Mouse (Mus musculus) hindbrain, embryonic 12.5 days (tissue): Measurements from ENCODE around the gene Zbtb33. TPM values are rescaled to one million over a fixed set of nuclear protein-coding genes. Genes with fewer than 3 reads are reported as not detected.
"Not testable (repeated sequence)": the region's sequence is repeated elsewhere in the genome, so short reads cannot be mapped to it uniquely, and the experiment has no call there.

Source experiments
- ATAC-seq: fragments of 200-750 bp; cut with Nextera tagmentation; 2 replicates; pipeline ENCODE4 v1.8.0; 2017; ENCODE audit warnings: moderate TSS enrichment; ENCODE audit not compliant: low FRiP score
- H3K27ac ChIP-seq: fragments of 300-500 bp; sonication (generic); 2 replicates; pipeline ENCODE4 v1.5.1; 2016; ENCODE audit warnings: mild to moderate bottlenecking
- H3K27me3 ChIP-seq: fragments of 300-500 bp; sonication (generic); 2 replicates; pipeline ENCODE4 v1.6.1; 2016; ENCODE audit warnings: mild to moderate bottlenecking
- H3K36me3 ChIP-seq: fragments of 300-500 bp; sonication (generic); 2 replicates; pipeline ENCODE4 v1.6.1; 2016; ENCODE audit warnings: mild to moderate bottlenecking
- H3K4me1 ChIP-seq: fragments of 300-500 bp; sonication (generic); 2 replicates; pipeline ENCODE4 v1.6.1; 2016
- H3K4me2 ChIP-seq: fragments of 300-500 bp; sonication (generic); replicated peaks from 2 replicates; pipeline ENCODE4 v1.6.1; 2016; ENCODE audit warnings: mild to moderate bottlenecking
- H3K4me3 ChIP-seq: fragments of 300-500 bp; sonication (generic); 2 replicates; pipeline ENCODE4 v1.5.1; 2016; ENCODE audit warnings: mild to moderate bottlenecking
- H3K9ac ChIP-seq: fragments of 300-500 bp; sonication (generic); 2 replicates; pipeline ENCODE4 v1.6.1; 2016; ENCODE audit warnings: mild to moderate bottlenecking, moderate library complexity
- H3K9me3 ChIP-seq: fragments of 300-500 bp; sonication (generic); replicated peaks from 2 replicates; pipeline ENCODE4 v1.6.1; 2016; ENCODE audit warnings: mild to moderate bottlenecking
- WGBS: fragments of 180-500 bp; shearing (Covaris S2); methylation state at CpG from one replicate; pipeline ENCODE4 v1.1.7; 2016; 5-methylcytosine and 5-hydroxymethylcytosine counted together
- polyA plus RNA-seq: library from polyadenylated mRNA; unstranded; fragments of >200 nt; fragmentation: Nextera tagmentation; extraction: Ambion mirVana; gene quantifications from 2 replicates; pipeline ENCODE4 v1.2.1, GENCODE M21; 2016

The Zbtb33 gene
- polyA plus RNA-seq = 6.3 and 6.9 TPM in 2 replicates

DNA sequence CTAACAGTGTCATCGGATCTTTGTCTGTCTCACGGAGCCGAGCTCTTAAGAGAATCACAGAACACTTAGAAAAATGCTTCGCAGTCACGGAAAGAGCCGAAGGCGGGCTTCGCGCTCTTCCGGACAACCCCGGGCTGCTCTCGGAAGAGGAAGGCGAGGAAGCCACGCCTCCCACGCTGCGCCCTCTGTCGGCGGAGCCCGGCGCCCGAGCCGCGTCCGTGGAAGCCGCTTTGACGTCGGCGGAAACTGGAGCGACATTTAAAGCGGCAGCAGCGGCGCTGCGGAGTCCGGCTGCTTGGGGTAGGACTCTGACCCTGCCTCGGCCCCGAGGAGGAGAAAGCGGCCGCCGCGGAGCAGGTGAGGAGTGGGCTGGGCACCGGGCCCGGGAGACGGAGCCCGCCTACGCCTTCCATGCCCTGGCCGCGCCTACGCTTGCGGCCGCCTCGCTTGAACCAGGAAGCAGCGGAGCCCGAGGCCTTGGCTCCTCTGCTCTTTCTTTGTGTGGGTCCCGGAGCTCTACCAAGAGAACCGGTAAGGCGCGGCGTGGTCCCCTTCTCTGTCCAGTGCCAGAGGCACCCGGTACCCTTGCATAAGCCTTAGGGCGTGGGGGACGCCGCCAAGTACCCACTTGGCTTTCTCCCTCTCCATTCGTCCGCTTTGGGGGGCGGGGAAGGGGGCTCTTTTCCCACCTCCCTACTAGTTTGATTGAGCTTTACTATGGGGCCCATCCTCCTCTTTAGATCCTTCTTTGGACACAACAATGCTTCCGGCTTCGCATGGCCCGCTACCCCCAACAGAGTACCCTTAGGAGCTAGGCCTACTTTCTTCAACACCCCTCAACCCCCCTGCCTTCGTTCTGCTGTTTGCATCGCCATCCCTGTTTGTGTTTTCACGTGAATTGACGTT lies at the start of gene Zbtb33:
Gene Zbtb33, plus strand, starts transcription at position 242 of the 906 bp plus-strand sequence.
- Histone ChIP-seq H3K27me3 (no peaks in the 10 kb centered on the region), H3K36me3 (no peaks in the 10 kb centered on the region), H3K4me3 (peak within 1 kb of the TSS; percentile 65), H3K9me3 (no peaks in the 10 kb centered on the region; the same call in 1 of the 2 replicates), H3K4me2 (peak within 1 kb of the TSS; percentile 56), H3K27ac (peak within 1 kb of the TSS; percentile 80), H3K9ac (peak within 1 kb of the TSS; percentile 81), H3K4me1 (peaks cover 2% of the 10 kb centered on the region; the same call in 1 of the 2 replicates)
- ATAC-seq = peak; percentile 94
- 30% methylated on average over 65 of the region's 72 CpGs for WGBS

DNA sequence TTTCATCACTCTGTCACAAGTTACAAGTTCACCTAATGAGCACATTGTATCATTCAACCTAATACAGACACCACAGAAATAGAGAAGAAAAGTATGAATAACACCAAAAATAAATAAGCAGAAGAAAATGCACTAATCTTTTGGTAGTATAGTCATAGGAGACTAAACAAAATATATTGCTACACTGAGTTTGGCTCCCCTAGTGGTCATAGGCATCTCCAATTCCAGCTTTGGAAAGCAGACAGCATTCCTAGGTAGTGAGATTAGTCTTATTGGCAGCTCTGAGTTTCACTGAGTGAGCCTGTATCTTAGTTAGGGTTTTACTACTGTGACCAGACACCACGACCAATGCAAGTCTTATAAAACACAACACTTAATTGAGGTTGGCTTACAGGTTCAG lies 30.5 kb upstream of the Zbtb33 start:
- no peak overlapping the region for H3K4me2 ChIP-seq
- H3K9me3 ChIP-seq = no peaks in the 10 kb centered on the region
- no peaks in the 10 kb centered on the region for H3K27me3 ChIP-seq
- H3K4me3 ChIP-seq = no peak overlapping the region
- H3K27ac ChIP-seq = no peak overlapping the region
- WGBS = 65% methylated on average over 1 of the region's 1 CpGs
- no peaks in the 10 kb centered on the region for H3K36me3 ChIP-seq
- no peaks in the 10 kb centered on the region for H3K4me1 ChIP-seq
- H3K9ac ChIP-seq = no peak overlapping the region
- no peak for ATAC-seq

DNA sequence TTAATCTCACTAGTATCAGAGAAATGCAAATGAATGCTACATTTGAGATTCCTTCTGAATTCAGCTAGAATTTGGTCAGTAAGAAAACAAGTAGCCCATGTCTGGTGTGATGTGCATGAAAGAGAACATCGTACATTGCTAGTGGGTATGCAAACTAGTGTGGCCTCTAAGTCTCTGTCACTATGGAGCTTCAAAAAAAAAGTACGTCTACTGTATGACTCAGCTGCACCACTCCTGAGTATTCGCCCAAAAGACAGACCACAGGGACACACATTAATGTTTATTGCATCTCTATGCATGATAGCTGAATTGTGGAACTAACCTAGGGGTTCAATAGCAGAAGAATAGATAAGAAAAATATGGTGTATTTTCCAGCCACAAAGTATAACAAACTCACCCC lies 24.3 kb upstream of the Zbtb33 start:
- 82% methylated on average over 3 of the region's 3 CpGs for WGBS
- no peaks in the 10 kb centered on the region for H3K4me1 ChIP-seq
- no peak overlapping the region for H3K4me2 ChIP-seq
- H3K9me3 ChIP-seq = no peaks in the 10 kb centered on the region
- no peaks in the 10 kb centered on the region for H3K27me3 ChIP-seq
- no peak overlapping the region for H3K27ac ChIP-seq
- no peak overlapping the region for H3K9ac ChIP-seq
- H3K36me3 ChIP-seq = no peaks in the 10 kb centered on the region
- ATAC-seq = no peak
- no peak overlapping the region for H3K4me3 ChIP-seq

DNA sequence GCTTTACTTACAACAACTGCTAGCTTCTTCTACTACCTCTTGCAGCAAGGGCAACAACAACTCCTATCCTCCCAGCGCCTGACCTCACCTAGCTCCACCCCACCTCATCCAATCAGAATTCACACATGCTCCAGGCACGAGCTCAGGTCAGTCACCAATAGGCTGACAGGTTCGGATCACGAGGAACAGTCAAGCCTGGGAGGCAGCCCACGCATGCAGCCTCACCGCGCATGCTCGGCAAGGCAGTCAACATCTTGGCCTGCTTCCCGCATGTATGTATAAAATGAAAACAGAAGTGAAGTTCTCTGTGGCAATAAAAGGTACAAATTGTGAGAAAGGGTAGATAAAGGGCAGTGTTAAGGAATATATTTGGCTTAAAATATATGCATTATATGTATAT lies 23.5 kb upstream of the Zbtb33 start:
- Histone ChIP-seq H3K27me3 (no peaks in the 10 kb centered on the region), H3K36me3 (no peaks in the 10 kb centered on the region), H3K4me3 (no peak overlapping the region), H3K4me1 (no peaks in the 10 kb centered on the region), H3K4me2 (no peak overlapping the region), H3K9ac (no peak overlapping the region), H3K9me3 (no peaks in the 10 kb centered on the region), H3K27ac (no peak overlapping the region)
- ATAC-seq = no peak
- WGBS = 82% methylated on average over 9 of the region's 9 CpGs

DNA sequence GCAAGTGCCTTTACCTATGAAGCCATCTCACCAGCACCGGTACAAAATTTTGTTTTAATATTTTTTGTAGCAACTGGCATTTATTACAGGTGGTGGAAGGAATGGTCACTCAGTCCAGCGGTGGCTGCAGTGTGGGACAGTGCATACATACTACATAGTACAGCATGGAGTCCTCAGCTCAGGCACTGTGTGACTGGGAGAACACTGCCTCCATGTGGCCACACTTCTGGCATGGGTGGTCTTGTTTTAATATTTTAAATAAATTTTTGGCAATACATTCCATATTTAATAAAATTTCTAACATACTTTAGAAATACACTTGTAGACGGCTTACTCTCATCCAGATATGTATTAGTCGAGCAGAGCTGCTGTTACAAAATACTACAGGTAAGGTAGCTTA lies 23.0 kb upstream of the Zbtb33 start:
- H3K27ac ChIP-seq = no peak overlapping the region
- 76% methylated on average over 4 of the region's 4 CpGs for WGBS
- no peak overlapping the region for H3K4me3 ChIP-seq
- H3K27me3 ChIP-seq = no peaks in the 10 kb centered on the region
- no peak overlapping the region for H3K4me2 ChIP-seq
- H3K9ac ChIP-seq = no peak overlapping the region
- no peaks in the 10 kb centered on the region for H3K36me3 ChIP-seq
- no peaks in the 10 kb centered on the region for H3K9me3 ChIP-seq
- ATAC-seq = no peak
- H3K4me1 ChIP-seq = no peaks in the 10 kb centered on the region

DNA sequence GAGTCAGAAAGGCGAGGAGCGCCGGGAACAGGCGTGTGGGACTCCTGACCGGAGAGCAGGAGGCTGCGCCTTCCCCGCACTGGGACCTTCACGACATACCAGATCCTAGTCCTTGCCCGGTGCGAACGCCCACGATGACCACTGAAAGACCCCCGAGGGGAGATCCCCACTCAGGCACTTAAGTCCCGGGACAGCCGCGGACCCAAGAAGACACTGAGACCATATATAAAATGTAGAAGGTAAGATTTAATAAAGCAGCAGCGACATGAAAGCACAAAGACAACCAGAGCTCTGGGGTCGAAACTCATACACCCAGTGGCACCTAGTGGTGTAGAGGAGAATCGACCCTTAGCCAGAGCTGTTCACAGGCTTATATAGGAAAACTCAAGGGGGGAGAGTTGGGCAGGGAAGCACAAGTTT lies 9.7 kb upstream of the Zbtb33 start:
- not testable (repeated sequence) for H3K27ac ChIP-seq, H3K36me3 ChIP-seq, H3K4me1 ChIP-seq, H3K9me3 ChIP-seq, H3K27me3 ChIP-seq
- Histone ChIP-seq H3K9ac (0 out of 2 replicates have a peak overlapping the region, but pooled peaks have one; percentile 23), H3K4me2 (peak overlapping the region; percentile 34), H3K4me3 (peak overlapping the region; percentile 25)
- 28% methylated on average over 19 of the region's 19 CpGs for WGBS
- ATAC-seq = peak; percentile 77

DNA sequence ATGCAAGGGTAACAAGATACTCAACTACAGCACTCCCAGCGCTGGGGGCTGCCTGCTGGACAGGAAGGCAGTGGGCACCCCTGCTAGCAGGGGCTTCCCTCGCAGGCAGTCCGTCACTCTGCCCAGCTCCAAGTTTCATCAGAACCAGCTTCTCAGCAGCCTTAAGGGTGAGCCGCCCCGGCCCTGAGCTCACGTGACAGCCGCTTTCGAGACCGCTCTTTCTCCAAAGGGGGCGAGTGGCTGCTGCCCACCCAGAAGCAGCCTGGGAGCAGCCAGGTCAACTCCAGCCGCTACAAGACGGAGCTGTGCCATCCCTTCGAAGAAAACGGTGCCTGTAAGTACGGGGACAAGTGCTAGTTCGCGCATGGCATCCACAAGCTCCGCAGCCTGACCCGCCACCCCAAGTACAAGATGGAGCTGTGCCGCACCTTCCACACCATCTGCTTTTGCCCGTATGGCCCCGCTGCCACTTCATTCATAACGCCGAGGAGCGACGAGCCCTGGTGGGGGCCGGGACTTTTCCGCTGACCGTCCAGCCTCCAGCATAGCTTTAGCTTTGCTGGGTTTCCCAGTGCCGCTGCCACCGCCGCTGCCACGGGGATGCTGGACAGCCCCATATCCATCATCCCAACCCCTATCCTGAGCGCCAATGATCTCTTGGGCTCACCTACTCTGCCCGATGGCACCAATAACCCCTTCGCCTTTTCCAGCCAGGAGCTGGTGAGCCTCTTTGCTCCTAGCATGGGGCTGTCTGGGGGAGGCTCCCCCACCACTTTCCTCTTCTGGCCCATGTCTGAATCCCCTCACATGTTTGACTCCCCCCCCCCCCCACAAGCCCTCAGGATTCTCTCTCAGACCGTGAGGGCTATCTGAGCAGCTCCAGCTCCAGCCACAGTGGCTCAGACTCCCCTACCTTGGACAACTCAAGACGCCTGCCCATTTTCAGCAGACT lies 8.7 kb upstream of the Zbtb33 start:
- H3K9ac ChIP-seq = peak overlapping the region; percentile 43; the same call in 1 of the 2 replicates
- ATAC-seq = peak; percentile 73
- 34% methylated on average over 37 of the region's 38 CpGs for WGBS
- no peaks in the 10 kb centered on the region for H3K4me1 ChIP-seq
- no peaks in the 10 kb centered on the region for H3K27me3 ChIP-seq
- H3K4me3 ChIP-seq = peak overlapping the region; percentile 37
- H3K27ac ChIP-seq = no peak overlapping the region
- peaks cover 4% of the 10 kb centered on the region for H3K9me3 ChIP-seq
- peak overlapping the region; percentile 67 for H3K4me2 ChIP-seq
- no peaks in the 10 kb centered on the region for H3K36me3 ChIP-seq

DNA sequence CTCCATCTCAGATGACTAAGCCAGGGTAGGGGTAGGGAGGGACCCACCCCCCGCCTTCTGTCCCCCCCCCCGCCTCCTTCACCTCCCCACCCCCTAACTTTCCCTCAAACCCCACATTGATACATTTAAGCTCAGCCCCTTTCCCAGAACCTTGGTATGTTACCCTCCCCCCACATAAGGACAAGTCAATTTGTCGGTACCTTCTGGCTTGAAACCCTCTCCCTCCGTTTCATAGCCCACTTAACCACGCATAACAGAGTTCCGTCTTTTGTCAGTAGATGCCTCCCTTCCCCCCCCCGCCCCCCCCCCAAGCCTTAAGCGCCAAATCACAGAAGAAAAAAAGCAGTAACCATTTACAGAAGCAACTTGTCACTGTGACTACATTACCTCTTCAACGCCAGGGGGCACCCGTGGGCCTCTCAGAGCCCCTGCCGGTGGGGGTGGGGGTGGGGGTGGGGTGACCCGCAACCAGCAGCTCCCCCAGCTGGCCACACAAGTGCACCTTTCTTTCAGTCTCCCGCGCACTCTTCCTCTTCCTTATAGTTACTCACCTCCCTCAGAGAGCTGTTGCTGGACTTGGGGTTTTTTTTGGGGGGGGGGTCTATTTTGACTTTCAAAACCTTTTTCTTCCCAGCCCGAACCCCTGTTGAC lies 7.9 kb upstream of the Zbtb33 start:
- Histone ChIP-seq H3K27me3 (no peaks in the 10 kb centered on the region), H3K9me3 (peaks cover 4% of the 10 kb centered on the region), H3K4me1 (no peaks in the 10 kb centered on the region), H3K27ac (no peak overlapping the region), H3K4me3 (peak overlapping the region; percentile 10; the same call in 1 of the 2 replicates), H3K9ac (no peak overlapping the region), H3K36me3 (no peaks in the 10 kb centered on the region), H3K4me2 (peak overlapping the region; percentile 67)
- peak; percentile 71 for ATAC-seq
- WGBS = 26% methylated on average over 7 of the region's 15 CpGs

DNA sequence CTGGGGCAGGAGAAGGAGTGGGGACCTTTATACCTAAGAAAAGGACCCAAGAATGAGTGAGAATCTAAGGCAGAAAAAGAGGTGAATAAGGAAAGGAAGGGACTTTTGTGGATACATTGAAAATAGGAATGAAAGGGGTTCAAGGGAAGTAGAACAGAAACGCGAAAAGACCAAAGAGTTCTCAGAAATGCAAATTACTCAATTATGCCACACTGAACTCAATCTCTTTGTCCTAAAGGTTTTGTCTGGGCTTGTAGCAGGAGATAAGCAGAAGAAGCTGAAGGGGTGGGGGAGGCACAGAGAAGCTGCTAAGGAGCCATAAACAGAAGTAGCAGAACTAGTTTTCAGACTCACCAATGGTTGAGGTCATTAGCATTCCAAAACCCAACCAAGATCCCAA lies 4.1 kb upstream of the Zbtb33 start:
- WGBS = 22% methylated on average over 2 of the region's 2 CpGs
- no peak overlapping the region for H3K4me2 ChIP-seq
- H3K27ac ChIP-seq = no peak overlapping the region
- ATAC-seq = no peak
- no peaks in the 10 kb centered on the region for H3K4me1 ChIP-seq
- H3K27me3 ChIP-seq = no peaks in the 10 kb centered on the region
- no peak overlapping the region for H3K4me3 ChIP-seq
- H3K9ac ChIP-seq = no peak overlapping the region
- no peaks in the 10 kb centered on the region for H3K36me3 ChIP-seq
- no peaks in the 10 kb centered on the region; the same call in 1 of the 2 replicates for H3K9me3 ChIP-seq

DNA sequence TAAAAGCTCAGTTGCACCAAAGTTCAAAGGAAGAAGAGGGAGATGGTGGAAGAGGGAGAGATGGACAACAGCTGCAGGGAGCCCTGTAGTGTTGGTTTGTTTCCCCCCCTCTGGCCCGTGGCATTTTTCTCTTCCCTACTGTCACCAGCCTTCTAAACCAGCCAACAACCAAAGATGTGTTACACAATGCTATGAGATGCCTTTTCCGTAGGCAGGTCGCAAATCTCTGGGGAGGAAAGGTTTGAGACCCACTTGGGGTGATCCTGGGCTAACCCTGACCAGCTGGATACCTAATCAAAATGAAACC lies 818 bp downstream of the Zbtb33 start:
- Histone ChIP-seq H3K36me3 (no peaks in the 10 kb centered on the region), H3K4me3 (peak overlapping the region; percentile 65), H3K4me1 (peaks cover 2% of the 10 kb centered on the region; the same call in 1 of the 2 replicates), H3K9me3 (no peaks in the 10 kb centered on the region; the same call in 1 of the 2 replicates), H3K4me2 (peak overlapping the region; percentile 56), H3K9ac (peak overlapping the region; percentile 81), H3K27me3 (no peaks in the 10 kb centered on the region), H3K27ac (peak overlapping the region; percentile 80)
- ATAC-seq = peak; percentile 45
- 20% methylated on average over 3 of the region's 3 CpGs for WGBS

DNA sequence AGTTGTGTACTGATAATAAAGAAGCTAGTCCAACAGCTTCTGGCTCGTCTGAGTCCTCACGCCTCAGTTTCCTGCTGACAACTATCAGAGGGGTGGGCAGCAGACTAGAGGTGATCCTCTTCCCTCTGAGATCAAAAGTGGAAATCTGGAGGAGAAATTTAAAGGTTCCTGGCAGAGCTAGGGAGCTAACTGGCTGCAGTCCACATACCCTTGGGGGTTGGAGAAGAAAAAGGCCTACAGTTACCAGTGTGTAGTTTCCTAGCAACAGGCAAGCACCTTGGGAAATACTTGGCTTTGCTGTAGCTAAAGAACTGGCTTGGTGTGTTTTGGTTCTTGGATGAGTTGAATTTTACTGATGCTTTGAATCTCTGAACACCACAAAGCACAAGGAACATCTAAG lies 12.2 kb downstream of the Zbtb33 start:
- WGBS = 66% methylated on average over 2 of the region's 2 CpGs
- Histone ChIP-seq H3K36me3 (no peaks in the 10 kb centered on the region), H3K4me3 (no peak overlapping the region), H3K4me1 (no peaks in the 10 kb centered on the region), H3K9me3 (no peaks in the 10 kb centered on the region), H3K27me3 (no peaks in the 10 kb centered on the region), H3K9ac (no peak overlapping the region), H3K27ac (no peak overlapping the region), H3K4me2 (no peak overlapping the region)
- no peak for ATAC-seq

DNA sequence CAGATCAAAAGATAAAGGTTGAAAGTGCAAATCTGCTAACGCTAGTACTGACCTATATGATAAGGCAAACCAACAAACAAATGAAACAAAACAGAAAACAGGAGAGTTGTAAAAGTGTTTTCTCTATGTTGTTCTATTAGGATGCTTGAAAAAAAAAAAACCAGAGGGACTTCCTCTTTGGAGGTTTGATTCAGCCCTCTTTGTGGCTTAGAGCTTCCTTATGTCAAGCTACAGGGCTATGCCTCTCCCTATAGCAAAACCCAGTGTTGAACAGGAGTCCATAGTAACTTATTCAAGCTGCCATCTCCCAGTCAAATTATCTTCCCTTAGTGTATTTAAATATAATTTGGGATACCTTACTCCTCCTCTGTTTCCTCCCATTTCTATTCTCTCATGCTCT lies 17.8 kb downstream of the Zbtb33 start:
- no peak for ATAC-seq
- WGBS = 68% methylated on average over 1 of the region's 1 CpGs
- H3K9me3 ChIP-seq = no peaks in the 10 kb centered on the region

More for the DNA sequence above, 17.8 kb downstream of the Zbtb33 start:
- Histone ChIP-seq H3K9ac (no peak overlapping the region), H3K36me3 (no peaks in the 10 kb centered on the region), H3K4me2 (no peak overlapping the region), H3K27me3 (no peaks in the 10 kb centered on the region), H3K4me3 (no peak overlapping the region), H3K4me1 (no peaks in the 10 kb centered on the region), H3K27ac (no peak overlapping the region)
